Mouse (Mus musculus) Patski (cell line): Measurements from ENCODE around the gene Tmem178b. TPM values are rescaled to one million over a fixed set of nuclear protein-coding genes. Genes with fewer than 3 reads are reported as not detected.

Experiments used
- ATAC-seq: fragments of 100-300 bp; one replicate; pipeline ENCODE4 v1.8.0; 2021
- CTCF ChIA-PET: fragments of 350-600 bp; sonication (Branson Sonifier 250); formaldehyde crosslinking; loops from one replicate; lab custom pipeline; 2022; ENCODE audit warnings: inconsistent platforms; lab: Charles Lee
- POLR2A ChIA-PET: fragments of 350-600 bp; sonication (Branson Sonifier 250); formaldehyde crosslinking; loops from one replicate; lab custom pipeline; 2022; ENCODE audit warnings: antibody characterized with exemption, inconsistent platforms; lab: Charles Lee
- DNase-seq: peaks from one replicate; pipeline ENCODE4 v3.0.0-alpha.2; 2011; ENCODE audit warnings: low read depth, low spot score
- H3K27me3 ChIP-seq: fragments of 371-371 bp; one replicate; pipeline ENCODE4 v1.5.1; 2021
- CTCF ChIP-seq: fragments of 100-300 bp; IDR thresholded peaks from one replicate; pipeline ENCODE4 v1.5.1; 2021
- in situ Hi-C: fragments of 300-500 bp; cut with MboI; formaldehyde crosslinking; loops from 3 replicates; pipeline ENCODE4 v1.11.1; 2018; ENCODE audit warnings: low pct_unique_long_range_greater_than_20kb, mixed read lengths
- polyA plus RNA-seq: library from polyadenylated mRNA; unstranded; gene quantifications from one replicate; pipeline ENCODE4 v1.2.3, GENCODE M21; 2021

The Tmem178b gene
- polyA plus RNA-seq, 1 experiment from 2014 or later: not detected

DNA sequence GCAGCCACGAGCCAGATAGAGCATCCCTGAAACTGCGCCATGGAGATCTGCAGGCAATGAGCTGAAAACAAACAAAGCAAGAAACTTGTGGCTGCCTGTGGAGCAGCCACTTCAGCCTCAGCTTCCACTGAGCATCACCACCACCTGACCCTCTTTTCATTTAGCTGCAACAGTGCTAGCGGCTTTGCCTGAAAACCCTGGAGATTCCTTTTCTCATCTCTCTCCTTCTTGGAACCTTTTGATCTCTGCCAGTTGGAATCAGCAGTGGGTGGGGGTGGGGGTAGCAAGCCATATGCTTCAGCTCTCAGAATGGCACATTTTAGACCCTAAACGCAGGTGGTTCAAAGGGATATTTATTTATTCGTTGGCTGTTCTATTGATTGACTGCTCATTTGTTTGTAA lies 218.2 kb downstream of the Tmem178b start:
- CTCF ChIA-PET: interaction anchor here (1.4 kb wide), 1 partner anchor 145 kb away, joined by 3 read pairs; no protein-coding TSS in a partner anchor
- ATAC-seq (no peak), DNase-seq (no peak)
- peaks cover 5% of the 10 kb centered on the region for H3K27me3 ChIP-seq
- POLR2A ChIA-PET: no interaction called here
- TF ChIP-seq CTCF: no peak
- in situ Hi-C loops: no loop called here

DNA sequence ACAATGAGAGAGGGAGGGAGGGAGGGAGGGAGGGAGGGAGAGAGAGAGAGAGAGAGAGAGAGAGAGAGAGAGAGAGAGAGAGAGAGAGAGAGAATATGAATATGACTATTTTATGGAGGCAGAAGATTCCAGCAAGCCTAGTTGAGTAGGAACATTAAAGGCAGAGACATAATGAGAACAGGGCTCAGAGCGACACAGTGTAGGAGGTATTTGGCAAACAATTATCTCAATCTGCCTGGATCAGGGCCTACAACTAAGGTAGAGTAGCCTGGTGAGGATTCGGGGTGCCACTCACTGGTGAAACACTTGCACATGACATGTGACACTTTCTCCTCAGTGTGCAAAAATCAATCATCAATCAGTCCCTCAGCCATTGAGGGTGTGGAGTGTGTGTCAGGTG lies 225.4 kb downstream of the Tmem178b start:
- in situ Hi-C loops: no loop called here
- ChIA-PET CTCF (no interaction called here), POLR2A (no interaction called here)
- ATAC-seq (no peak), DNase-seq (no peak)
- H3K27me3 ChIP-seq: peaks cover 15% of the 10 kb centered on the region
- TF ChIP-seq CTCF: no peak

- ChIA-PET POLR2A (no interaction called here), CTCF (no interaction called here)
- in situ Hi-C loops: no loop called here
- DNase-seq (no peak), ATAC-seq (no peak)
- H3K27me3 ChIP-seq: peaks cover 16% of the 10 kb centered on the region
- no peak for TF ChIP-seq CTCF
These were observed 228.7 kb downstream of the Tmem178b start for GRCm38 (mm10) chr6:40101785-40102184.

DNA sequence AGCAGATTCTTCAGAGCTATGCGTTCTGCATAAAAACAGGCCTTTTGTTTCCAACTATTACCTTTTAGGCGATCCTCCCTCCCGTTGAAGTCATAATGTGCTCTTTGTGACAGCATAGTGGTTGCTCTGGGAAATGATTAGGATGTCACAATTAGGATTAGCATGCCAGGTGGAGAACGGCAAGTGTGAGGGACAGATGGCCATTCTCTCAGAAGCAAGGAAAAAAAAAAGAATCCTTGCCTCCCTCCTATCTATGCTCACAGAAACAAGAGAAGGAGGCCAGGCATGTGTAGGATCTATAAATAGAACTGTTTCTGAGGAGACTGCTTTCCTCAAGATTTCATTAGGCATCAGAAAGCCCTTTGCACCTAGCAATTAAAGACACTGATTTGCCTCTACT lies 229.8 kb downstream of the Tmem178b start:
- DNase-seq (no peak), ATAC-seq (no peak)
- ChIA-PET CTCF (no interaction called here), POLR2A (no interaction called here)
- peaks cover 14% of the 10 kb centered on the region for H3K27me3 ChIP-seq
- TF ChIP-seq CTCF: no peak
- in situ Hi-C loops: no loop called here

DNA sequence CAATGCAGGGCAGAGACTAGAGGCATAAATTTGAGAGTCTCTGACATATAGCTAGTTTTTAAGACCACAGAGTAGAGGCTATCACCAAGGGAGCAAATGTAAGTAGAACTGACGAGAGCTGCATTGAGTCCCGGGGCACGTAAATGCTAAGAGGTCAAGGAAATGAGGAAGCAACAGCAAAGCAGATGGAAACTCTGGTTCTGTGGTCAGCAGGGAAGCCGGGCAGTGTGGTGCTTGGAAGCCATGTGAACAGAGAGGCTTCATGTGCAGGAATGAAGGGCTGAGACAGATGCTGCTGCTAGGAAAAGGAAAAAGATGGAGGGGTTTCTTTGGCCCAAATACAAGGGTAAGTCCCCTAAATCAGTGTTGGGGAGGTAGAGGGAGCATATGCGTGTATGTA lies 237.0 kb downstream of the Tmem178b start:
- ChIA-PET POLR2A (no interaction called here), CTCF (no interaction called here)
- no peak for TF ChIP-seq CTCF
- DNase-seq: no peak
- in situ Hi-C loops: no loop called here
- peaks cover 12% of the 10 kb centered on the region for H3K27me3 ChIP-seq
- no peak for ATAC-seq

DNA sequence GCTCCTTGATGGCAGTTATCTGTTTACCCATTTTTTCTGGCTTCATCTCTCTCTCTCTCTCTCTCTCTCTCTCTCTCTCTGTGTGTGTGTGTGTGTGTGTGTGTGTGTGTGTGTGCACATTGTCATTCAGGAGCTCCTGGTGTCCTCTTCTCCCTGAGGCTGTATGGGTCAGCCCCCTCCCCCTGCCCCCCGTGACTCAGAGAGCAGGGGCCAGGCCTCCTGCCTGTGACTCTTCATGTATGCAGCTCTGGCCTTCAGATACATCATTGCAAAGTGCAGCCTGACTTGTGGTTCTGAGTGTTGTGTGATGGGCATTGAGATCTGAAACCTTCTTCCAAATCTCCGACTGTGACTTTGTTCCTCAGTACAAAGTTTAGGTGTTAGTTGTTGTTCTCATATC lies 237.7 kb downstream of the Tmem178b start:
- DNase-seq (no peak), ATAC-seq (no peak)
- H3K27me3 ChIP-seq: peaks cover 9% of the 10 kb centered on the region
- ChIA-PET POLR2A (no interaction called here), CTCF (no interaction called here)
- TF ChIP-seq CTCF: no peak
- in situ Hi-C loops: no loop called here

GRCm38 (mm10) chr6:40112488-40112887 lies 239.4 kb downstream of the Tmem178b start:
- ATAC-seq: no peak
- TF ChIP-seq CTCF: no peak
- peaks cover 5% of the 10 kb centered on the region for H3K27me3 ChIP-seq
- ChIA-PET POLR2A (no interaction called here), CTCF (interaction anchor here (1.2 to 1.8 kb wide), 2 partner anchors 11 to 17 kb away, joined by 3 to 6 read pairs; no protein-coding TSS in a partner anchor)
- no peak for DNase-seq
- in situ Hi-C loops: no loop called here

- DNase-seq (no peak), ATAC-seq (no peak)
- ChIA-PET CTCF (no interaction called here), POLR2A (no interaction called here)
- TF ChIP-seq CTCF: no peak
- in situ Hi-C loops: no loop called here
- peaks cover 5% of the 10 kb centered on the region for H3K27me3 ChIP-seq
These were observed 243.2 kb downstream of the Tmem178b start for GRCm38 (mm10) chr6:40116225-40116624.

- no peak for DNase-seq
- no peaks in the 10 kb centered on the region for H3K27me3 ChIP-seq
- no peak for TF ChIP-seq CTCF
- ATAC-seq: no peak
- POLR2A ChIA-PET: no interaction called here
- CTCF ChIA-PET: no interaction called here
- in situ Hi-C loops: no loop called here
These were observed 247.1 kb downstream of the Tmem178b start for GRCm38 (mm10) chr6:40120176-40120575.

DNA sequence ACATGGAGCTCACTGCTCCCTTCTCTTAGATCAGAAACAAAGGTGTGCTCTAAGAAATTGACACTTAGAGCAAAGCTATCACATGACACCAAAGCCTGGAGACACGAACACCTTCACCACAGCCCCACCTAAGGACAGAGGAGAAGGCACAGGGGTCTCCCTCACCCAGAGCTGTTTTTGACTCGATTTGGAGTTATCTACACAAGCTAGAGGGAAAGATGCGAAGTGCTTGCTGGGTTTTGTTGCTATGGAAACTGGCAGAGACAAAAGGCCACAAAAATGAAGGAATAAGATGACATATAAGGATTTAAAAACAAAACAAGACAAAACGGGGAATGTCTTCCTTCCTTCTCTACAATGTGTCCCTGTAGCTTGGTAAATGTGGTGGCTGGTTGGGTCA lies 248.4 kb downstream of the Tmem178b start:
- no peak for TF ChIP-seq CTCF
- no peak for ATAC-seq
- no peak for DNase-seq
- H3K27me3 ChIP-seq: no peaks in the 10 kb centered on the region
- CTCF ChIA-PET: no interaction called here
- in situ Hi-C loops: no loop called here
- POLR2A ChIA-PET: interaction anchor here (1.1 kb wide), 1 partner anchor 227 kb away, joined by 6 read pairs; no protein-coding TSS in a partner anchor

DNA sequence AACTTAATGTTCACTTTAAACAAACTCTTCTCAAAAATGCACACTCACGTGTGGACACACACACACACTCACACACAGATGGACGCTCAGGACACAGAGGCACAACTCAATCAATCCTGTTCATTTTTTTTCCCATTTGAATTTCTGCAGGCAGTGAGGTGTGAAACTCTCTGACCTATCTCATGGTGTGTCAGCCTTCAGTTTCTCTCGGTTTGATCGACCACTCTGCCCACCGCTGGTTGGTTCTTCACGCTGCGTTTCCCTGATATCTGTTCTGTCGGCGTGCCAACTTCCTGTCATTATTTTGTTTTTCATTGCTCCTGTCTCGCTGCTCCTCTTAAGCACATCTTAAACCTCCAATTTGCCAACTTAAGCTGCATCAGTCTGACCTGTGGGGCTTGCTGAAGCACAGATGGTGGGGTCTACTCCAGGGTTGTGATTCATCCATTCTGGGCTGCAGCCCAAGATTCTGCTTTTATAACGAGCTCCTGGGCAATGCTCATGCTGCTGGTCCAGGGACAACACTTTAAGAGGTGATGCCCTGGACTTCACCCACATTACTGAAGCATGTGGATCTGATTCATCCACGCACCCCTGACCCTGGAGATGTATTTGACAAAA lies 250.1 kb downstream of the Tmem178b start:
- ChIA-PET CTCF (interaction anchor here (1.3 to 3.7 kb wide), 3 partner anchors 9 to 11 kb away, joined by 3 to 15 read pairs (median 5); no protein-coding TSS in a partner anchor), POLR2A (no interaction called here)
- no peak for TF ChIP-seq CTCF
- in situ Hi-C loops: no loop called here
- ATAC-seq (no peak), DNase-seq (no peak)
- no peaks in the 10 kb centered on the region for H3K27me3 ChIP-seq
